Mouse (Mus musculus): ENCODE measurements around the gene Srebf1.

- TF ChIP-seq CTCF (IDR thresholded peaks at IDR 0.05; ENCODE audit: extremely low read depth, insufficient read depth, insufficient read length, insufficient replicate concordance), result no peak
- TF ChIP-seq POLR2A (IDR thresholded peaks at IDR 0.05; ENCODE audit: low read depth, low read length), result no peak
Observed at GRCm38 (mm10) chr11:60229821-60230220, 7.4 kb upstream of the Srebf1 start.
